Mouse (Mus musculus) hindbrain, embryonic 15.5 days (tissue): ENCODE results near the gene Nln. TPM values are rescaled to one million over a fixed set of nuclear protein-coding genes. Genes with fewer than 3 reads are reported as not detected.

Source experiments
- polyA plus RNA-seq: library from polyadenylated mRNA; unstranded; fragments of >200 nt; fragmentation: Nextera tagmentation; extraction: Ambion mirVana; gene quantifications from 2 replicates; pipeline ENCODE4 v1.2.1, GENCODE M21; 2015

The Nln gene
- polyA plus RNA-seq, 1 experiment from 2014 or later = 64.6 TPM

Other genes with a start within 250 kb of the Nln start
- 7.1 and 7.8 TPM in 2 replicates for gene Erbin, start 189.1 kb downstream of the Nln start, polyA plus RNA-seq
- gene Sgtb, start 127 bp upstream of the Nln start, polyA plus RNA-seq = 31.6 and 32.7 TPM in 2 replicates
- 56.2 and 62.0 TPM in 2 replicates for gene Trappc13, start 68.9 kb upstream of the Nln start, polyA plus RNA-seq
- 33.0 and 33.2 TPM in 2 replicates for gene Trim23, start 69.2 kb upstream of the Nln start, polyA plus RNA-seq
- gene Cenpk, start 119.0 kb upstream of the Nln start, polyA plus RNA-seq = 16.2 and 17.7 TPM in 2 replicates
- 6.2 and 7.7 TPM in 2 replicates for gene Ppwd1, start 119.2 kb upstream of the Nln start, polyA plus RNA-seq
- gene Adamts6, start 178.2 kb upstream of the Nln start, polyA plus RNA-seq = 1.2 and 1.8 TPM in 2 replicates